Mouse (Mus musculus): ENCODE results near the gene Mgarp.

Gene Mgarp

GRCm38 (mm10) chr3:51339734-51340551 is 56.6 kb downstream of the Mgarp start:
- peak; percentile 31 for DNase-seq (ENCODE audit: low spot score)

- no peak for DNase-seq (ENCODE audit: low spot score)
These were observed 57.2 kb downstream of the Mgarp start for GRCm38 (mm10) chr3:51339378-51339733.
